Mouse (Mus musculus): ENCODE measurements around the gene Exoc3l2. TPM values are rescaled to one million over a fixed set of nuclear protein-coding genes. Genes with fewer than 3 reads are reported as not detected.

Gene Exoc3l2
- polyA plus RNA-seq, 1 experiment from 2014 or later = 1.5 TPM

DNA sequence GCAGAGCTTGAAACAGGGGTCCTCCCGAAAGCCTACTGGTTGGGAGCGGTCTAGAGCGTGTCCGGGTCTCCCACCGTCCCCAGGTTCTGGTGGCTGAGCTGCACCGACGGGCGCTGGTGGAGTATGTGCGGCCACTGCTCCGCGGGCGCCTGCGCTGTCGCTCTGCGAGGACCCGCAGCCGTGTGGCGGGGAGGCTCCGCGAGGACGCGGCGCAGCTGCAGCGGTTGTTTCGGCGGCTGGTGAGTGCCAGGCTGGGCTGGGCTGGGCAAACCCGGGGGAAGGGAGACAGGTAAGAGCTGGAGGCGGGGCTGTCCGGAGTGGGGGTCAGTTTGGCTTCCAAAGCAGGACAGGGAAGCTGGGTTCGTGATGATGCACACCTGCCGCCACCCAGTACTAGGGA, 26.4 kb downstream of the Exoc3l2 start:
- Histone ChIP-seq H3K27me3 (replicated peaks; ENCODE audit: control insufficient read depth, insufficient read depth, low read length) (peaks cover 46% of the 10 kb centered on the region), H3K4me3 (ENCODE audit: low read length) (peak overlapping the region; percentile 38), H3K36me3 (ENCODE audit: control insufficient read depth, insufficient read depth, low read length) (no peaks in the 10 kb centered on the region), H3K4me2 (ENCODE audit: low read length) (peak overlapping the region; percentile 57), H3K4me1 (ENCODE audit: control insufficient read depth, insufficient read depth, low read depth, low read length) (no peaks in the 10 kb centered on the region; the same call in 1 of the 2 replicates), H3K9me3 (ENCODE audit: control insufficient read depth, low read length) (no peaks in the 10 kb centered on the region), H3K9ac (ENCODE audit: low read depth, low read length) (peak overlapping the region; percentile 51; the same call in 1 of the 2 replicates), H3K27ac (ENCODE audit: low read depth, low read length) (no peak overlapping the region)
- ATAC-seq = peak; percentile 76
- WGBS = 6% methylated on average over 31 of the region's 31 CpGs

DNA sequence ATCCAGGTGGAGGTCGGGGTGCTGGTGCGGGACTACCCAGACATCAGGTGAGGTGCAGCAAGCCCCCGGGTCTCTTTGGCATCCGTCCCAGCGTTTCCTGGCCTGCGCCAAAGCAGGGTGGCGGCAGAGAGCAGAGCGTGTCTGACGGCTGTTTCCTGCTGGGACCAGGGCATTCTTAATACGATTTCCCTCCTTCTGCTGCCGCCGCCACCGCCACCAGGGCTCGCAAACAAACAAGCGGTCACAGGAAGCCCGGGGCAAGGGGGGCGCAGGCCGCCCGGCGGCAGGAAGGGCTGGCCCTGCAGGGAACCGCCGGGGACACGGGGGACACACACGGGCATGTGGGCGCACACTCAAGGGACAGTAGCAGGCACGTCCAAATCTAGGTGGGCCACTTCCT, 28.6 kb downstream of the Exoc3l2 start:
- peak overlapping the region; percentile 9; the same call in 1 of the 2 replicates for H3K4me3 ChIP-seq (ENCODE audit: low read length)
- H3K36me3 ChIP-seq (ENCODE audit: control insufficient read depth, insufficient read depth, low read length) = no peaks in the 10 kb centered on the region
- H3K4me1 ChIP-seq (ENCODE audit: control insufficient read depth, insufficient read depth, low read depth, low read length) = no peaks in the 10 kb centered on the region; the same call in 1 of the 2 replicates
- no peak overlapping the region for H3K27ac ChIP-seq (ENCODE audit: low read depth, low read length)
- peak overlapping the region; percentile 37 for H3K4me2 ChIP-seq (ENCODE audit: low read length)
- peak overlapping the region; percentile 37 for H3K9ac ChIP-seq (ENCODE audit: low read depth, low read length)
- no peaks in the 10 kb centered on the region for H3K9me3 ChIP-seq (ENCODE audit: control insufficient read depth, low read length)
- no peak for ATAC-seq
- 3% methylated on average over 26 of the region's 26 CpGs for WGBS
- peaks cover 46% of the 10 kb centered on the region for H3K27me3 ChIP-seq (replicated peaks; ENCODE audit: control insufficient read depth, insufficient read depth, low read length)

DNA sequence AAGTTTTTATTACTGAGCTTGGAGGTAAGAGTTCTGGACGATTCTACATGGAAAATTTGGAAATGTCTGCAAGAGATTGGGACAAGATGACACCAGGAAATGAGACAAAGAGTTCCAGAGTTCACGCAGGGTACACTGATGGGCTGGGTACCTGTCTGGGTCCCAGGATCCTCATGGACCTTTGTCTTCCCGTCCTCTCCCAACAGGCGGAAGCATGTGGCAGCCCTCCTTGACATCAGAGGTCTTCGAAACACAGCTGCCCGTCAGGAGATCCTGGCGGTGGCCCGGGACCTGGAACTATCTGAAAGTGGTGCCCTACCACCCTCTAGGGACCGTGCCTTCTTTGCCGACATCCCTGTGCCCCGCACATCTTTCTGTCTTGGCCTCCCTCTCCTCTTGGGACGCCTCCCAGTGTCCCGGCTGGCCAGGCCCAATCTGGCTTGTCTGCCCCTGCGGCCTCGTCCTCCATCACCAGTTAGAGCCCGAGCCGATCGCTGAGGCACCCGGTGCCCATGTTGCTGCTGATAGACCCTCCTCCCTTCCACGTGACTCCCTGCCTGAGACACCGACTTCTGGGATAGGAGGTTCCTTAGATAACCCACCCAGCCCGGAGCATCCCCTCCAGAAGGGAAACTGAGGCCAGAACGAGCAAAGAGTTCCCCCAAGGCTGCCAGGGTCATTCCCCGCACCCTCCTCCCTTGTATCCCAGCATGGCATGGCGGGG, 31.8 kb downstream of the Exoc3l2 start:
- H3K4me1 ChIP-seq (ENCODE audit: control insufficient read depth, insufficient read depth, low read depth, low read length) = no peaks in the 10 kb centered on the region; the same call in 1 of the 2 replicates
- H3K9ac ChIP-seq (ENCODE audit: low read depth, low read length) = no peak overlapping the region
- peaks cover 24% of the 10 kb centered on the region for H3K27me3 ChIP-seq (replicated peaks; ENCODE audit: control insufficient read depth, insufficient read depth, low read length)
- WGBS = 84% methylated on average over 25 of the region's 25 CpGs
- H3K36me3 ChIP-seq (ENCODE audit: control insufficient read depth, insufficient read depth, low read length) = no peaks in the 10 kb centered on the region
- H3K4me2 ChIP-seq (ENCODE audit: low read length) = no peak overlapping the region
- no peaks in the 10 kb centered on the region for H3K9me3 ChIP-seq (ENCODE audit: control insufficient read depth, low read length)
- no peak overlapping the region for H3K4me3 ChIP-seq (ENCODE audit: low read length)
- ATAC-seq = no peak
- H3K27ac ChIP-seq (ENCODE audit: low read depth, low read length) = no peak overlapping the region

DNA sequence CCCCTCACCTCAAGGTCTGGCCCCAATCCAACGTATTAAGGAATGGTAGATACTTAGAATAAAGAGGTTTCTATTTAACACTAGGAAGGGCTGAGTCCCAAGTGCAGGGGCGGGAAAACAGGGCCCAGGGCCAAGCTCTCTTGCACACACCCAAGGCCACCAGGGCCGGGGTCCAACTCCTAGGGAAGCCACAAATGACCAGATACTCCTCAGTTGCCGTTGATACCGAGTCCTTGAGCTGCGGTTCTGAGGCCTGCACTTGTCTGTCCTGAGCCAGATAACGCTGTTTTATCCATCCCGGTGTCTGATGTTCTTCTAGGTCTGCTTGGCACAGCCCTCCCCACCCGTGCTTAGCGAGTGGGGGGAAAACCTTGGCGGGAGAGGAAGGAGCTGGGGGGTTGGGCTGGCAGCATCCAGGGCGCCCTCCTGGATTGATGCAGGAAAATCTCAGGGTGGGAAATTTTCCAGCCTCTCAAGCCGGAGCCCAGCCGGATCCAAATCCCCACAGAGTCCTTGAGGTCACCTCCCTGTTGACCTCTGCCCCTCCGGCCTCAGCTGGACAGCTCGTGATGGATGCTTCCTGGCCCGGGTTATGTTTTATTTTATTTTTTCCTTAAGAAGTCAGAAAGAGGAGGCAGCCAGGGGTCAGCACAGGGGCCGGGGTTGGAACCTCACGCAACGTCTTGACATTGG, 32.5 kb downstream of the Exoc3l2 start:
- 64% methylated on average over 20 of the region's 20 CpGs for WGBS
- Histone ChIP-seq H3K27me3 (replicated peaks; ENCODE audit: control insufficient read depth, insufficient read depth, low read length) (peaks cover 17% of the 10 kb centered on the region), H3K27ac (ENCODE audit: low read depth, low read length) (no peak overlapping the region), H3K36me3 (ENCODE audit: control insufficient read depth, insufficient read depth, low read length) (no peaks in the 10 kb centered on the region), H3K9me3 (ENCODE audit: control insufficient read depth, low read length) (no peaks in the 10 kb centered on the region), H3K4me3 (ENCODE audit: low read length) (no peak overlapping the region), H3K4me1 (ENCODE audit: control insufficient read depth, insufficient read depth, low read depth, low read length) (no peaks in the 10 kb centered on the region), H3K4me2 (ENCODE audit: low read length) (no peak overlapping the region), H3K9ac (ENCODE audit: low read depth, low read length) (no peak overlapping the region)
- ATAC-seq = no peak

DNA sequence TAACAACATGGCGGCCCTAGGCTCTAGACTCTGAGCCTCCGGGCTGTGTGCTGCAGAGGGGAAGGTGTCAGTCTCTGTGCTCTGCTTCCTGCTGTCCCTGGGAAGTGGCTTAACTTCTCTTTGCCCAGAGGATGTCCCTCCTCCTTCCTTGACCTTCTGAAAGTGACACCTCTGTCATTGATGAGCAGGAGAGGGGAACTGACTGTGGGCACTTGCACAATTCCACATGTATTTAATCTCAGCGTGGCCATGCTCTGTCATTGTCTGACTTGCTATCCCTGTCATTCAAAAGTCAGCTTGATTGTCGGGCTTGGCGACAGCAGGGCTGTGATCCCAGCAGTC, 33.1 kb downstream of the Exoc3l2 start:
- Histone ChIP-seq H3K9ac (ENCODE audit: low read depth, low read length) (no peak overlapping the region), H3K4me2 (ENCODE audit: low read length) (no peak overlapping the region), H3K4me1 (ENCODE audit: control insufficient read depth, insufficient read depth, low read depth, low read length) (no peaks in the 10 kb centered on the region), H3K27me3 (replicated peaks; ENCODE audit: control insufficient read depth, insufficient read depth, low read length) (peaks cover 12% of the 10 kb centered on the region), H3K27ac (ENCODE audit: low read depth, low read length) (no peak overlapping the region), H3K36me3 (ENCODE audit: control insufficient read depth, insufficient read depth, low read length) (no peaks in the 10 kb centered on the region), H3K9me3 (ENCODE audit: control insufficient read depth, low read length) (no peaks in the 10 kb centered on the region), H3K4me3 (ENCODE audit: low read length) (no peak overlapping the region)
- no peak for ATAC-seq
- WGBS = 61% methylated on average over 5 of the region's 5 CpGs

DNA sequence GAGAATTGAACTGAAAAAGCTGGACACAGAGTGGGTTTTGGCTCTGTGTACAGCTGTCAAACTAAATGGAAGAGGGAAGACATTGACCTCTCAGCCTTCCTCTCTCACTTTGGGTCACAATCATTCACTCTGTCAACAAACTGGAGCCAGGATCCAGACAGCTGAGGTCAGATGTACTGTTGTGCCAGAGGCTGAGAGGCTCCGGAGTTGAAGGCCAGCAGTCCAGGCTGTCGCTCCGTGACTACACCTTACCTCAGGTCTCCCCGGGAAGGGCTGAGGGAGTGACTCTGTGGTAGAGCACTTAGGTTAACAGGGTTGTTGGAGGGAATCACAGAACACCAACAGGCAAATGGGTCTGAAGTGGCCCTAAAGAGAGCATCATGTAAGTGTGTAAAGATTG, 35.2 kb downstream of the Exoc3l2 start:
- H3K4me2 ChIP-seq (ENCODE audit: low read length) = no peak overlapping the region
- WGBS = 87% methylated on average over 4 of the region's 4 CpGs

DNA sequence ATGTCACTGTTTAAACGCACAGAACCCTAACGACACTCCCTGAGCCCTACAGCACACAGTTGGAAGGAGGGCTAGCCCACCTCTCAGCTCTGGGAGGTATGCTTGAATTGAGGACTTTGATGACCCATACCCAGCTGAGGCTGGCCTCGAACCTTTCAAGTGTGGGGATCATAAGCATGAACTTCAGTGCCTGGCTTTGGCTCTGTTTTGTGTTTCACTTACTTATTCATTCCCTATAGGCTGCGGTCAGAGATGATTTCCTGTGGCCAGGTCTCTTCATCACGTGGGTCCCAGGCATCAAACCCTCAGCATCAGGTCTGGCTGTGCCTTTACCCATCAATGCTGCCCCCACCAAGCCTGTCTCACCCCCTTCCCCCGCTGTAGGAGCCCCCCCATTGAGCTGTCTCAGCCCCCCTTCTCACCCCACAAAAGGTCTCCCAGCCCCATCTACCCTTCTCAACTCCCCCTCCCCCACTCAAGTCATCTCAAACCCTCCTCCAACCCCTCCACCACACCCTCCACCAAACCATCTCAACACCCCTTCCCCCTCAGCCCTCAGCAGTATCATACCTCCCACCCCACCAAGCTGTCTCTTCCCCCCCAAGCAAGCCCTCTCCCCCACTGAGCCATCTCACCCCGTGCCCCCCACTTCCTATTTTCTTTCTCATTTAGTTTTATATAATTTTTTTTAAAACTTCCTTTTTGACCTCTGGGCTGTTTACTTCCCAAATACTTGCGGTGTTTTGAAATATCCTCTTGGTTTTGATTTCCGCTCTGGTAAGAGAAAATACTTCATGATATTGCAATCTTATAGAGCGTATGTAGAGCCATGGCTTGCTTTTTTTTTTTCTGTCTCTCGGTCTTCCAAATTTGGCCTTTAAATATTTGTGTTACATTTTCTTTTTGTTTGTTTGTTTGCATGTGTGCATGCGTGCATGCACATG, 37.6 kb downstream of the Exoc3l2 start:
- Histone ChIP-seq H3K4me2 (ENCODE audit: low read length) (no peak overlapping the region), H3K4me3 (ENCODE audit: low read length) (no peak overlapping the region), H3K4me1 (ENCODE audit: control insufficient read depth, insufficient read depth, low read depth, low read length) (no peaks in the 10 kb centered on the region), H3K27me3 (replicated peaks; ENCODE audit: control insufficient read depth, insufficient read depth, low read length) (no peaks in the 10 kb centered on the region), H3K9ac (ENCODE audit: low read depth, low read length) (no peak overlapping the region), H3K27ac (ENCODE audit: low read depth, low read length) (no peak overlapping the region), H3K9me3 (ENCODE audit: control insufficient read depth, low read length) (no peaks in the 10 kb centered on the region), H3K36me3 (ENCODE audit: control insufficient read depth, insufficient read depth, low read length) (no peaks in the 10 kb centered on the region)
- ATAC-seq = no peak
- WGBS = 75% methylated on average over 12 of the region's 12 CpGs

More for the DNA sequence above, 35.2 kb downstream of the Exoc3l2 start:
- H3K4me1 ChIP-seq (ENCODE audit: control insufficient read depth, insufficient read depth, low read depth, low read length) = no peaks in the 10 kb centered on the region
- H3K4me3 ChIP-seq (ENCODE audit: low read length) = no peak overlapping the region
- ATAC-seq = no peak
- H3K9ac ChIP-seq (ENCODE audit: low read depth, low read length) = no peak overlapping the region
- H3K27ac ChIP-seq (ENCODE audit: low read depth, low read length) = no peak overlapping the region
- no peaks in the 10 kb centered on the region for H3K36me3 ChIP-seq (ENCODE audit: control insufficient read depth, insufficient read depth, low read length)
- H3K27me3 ChIP-seq (replicated peaks; ENCODE audit: control insufficient read depth, insufficient read depth, low read length) = peaks cover 2% of the 10 kb centered on the region
- no peaks in the 10 kb centered on the region for H3K9me3 ChIP-seq (ENCODE audit: control insufficient read depth, low read length)

DNA sequence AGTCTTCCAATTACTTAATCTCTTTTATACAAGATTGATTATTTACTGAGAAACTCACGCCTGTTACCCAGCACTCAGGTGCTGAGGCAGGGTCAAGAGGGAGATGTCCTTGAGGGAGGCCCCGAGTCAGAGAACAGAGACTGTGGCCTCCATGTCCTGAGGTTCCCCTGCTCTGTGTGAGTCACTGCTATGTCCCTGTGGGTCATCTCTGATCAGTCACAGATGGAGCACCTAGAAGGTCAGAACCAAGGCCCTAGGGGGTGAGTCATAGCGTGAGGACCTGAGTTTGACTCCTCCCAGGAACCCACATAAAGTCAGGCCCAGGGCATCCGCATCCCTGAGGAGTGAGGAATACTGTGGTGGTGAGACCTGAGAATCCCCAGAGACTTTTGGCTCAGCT, 38.5 kb downstream of the Exoc3l2 start:
- no peaks in the 10 kb centered on the region for H3K27me3 ChIP-seq (replicated peaks; ENCODE audit: control insufficient read depth, insufficient read depth, low read length)
- ATAC-seq = no peak

More for the DNA sequence above, 38.5 kb downstream of the Exoc3l2 start:
- no peak overlapping the region for H3K4me3 ChIP-seq (ENCODE audit: low read length)
- peaks cover 2% of the 10 kb centered on the region; the same call in 1 of the 2 replicates for H3K4me1 ChIP-seq (ENCODE audit: control insufficient read depth, insufficient read depth, low read depth, low read length)
- no peaks in the 10 kb centered on the region for H3K9me3 ChIP-seq (ENCODE audit: control insufficient read depth, low read length)
- WGBS = 74% methylated on average over 4 of the region's 4 CpGs
- H3K4me2 ChIP-seq (ENCODE audit: low read length) = no peak overlapping the region
- H3K36me3 ChIP-seq (ENCODE audit: control insufficient read depth, insufficient read depth, low read length) = no peaks in the 10 kb centered on the region
- H3K9ac ChIP-seq (ENCODE audit: low read depth, low read length) = no peak overlapping the region
- no peak overlapping the region for H3K27ac ChIP-seq (ENCODE audit: low read depth, low read length)
